Mouse (Mus musculus): ENCODE results near the gene Colec11. TPM values are rescaled to one million over a fixed set of nuclear protein-coding genes. Genes with fewer than 3 reads are reported as not detected.
A peak's percentile ranks its signal among the peaks of the same experiment; 100 is the strongest.

Colec11 gene
- total and polyA plus RNA-seq, 3 experiments = not detected

- in situ Hi-C loops (cut with MboI; ENCODE audit: low pct_ligation_motif_present, low pct_unique_long_range_greater_than_20kb, low sequenced_read_pairs) (no loop called here), dilution Hi-C loops (cut with MboI; ENCODE audit: extremely low pct_ligation_motif_present, extremely low pct_unique_long_range_greater_than_20kb, low sequenced_read_pairs) (no loop called here)
- H3K9ac ChIP-seq (ENCODE audit: insufficient read depth, low read depth) = no peak overlapping the region
- H3K79me2 ChIP-seq (replicated peaks; ENCODE audit: control insufficient read depth, extremely low read depth, insufficient read depth, poor library complexity, severe bottlenecking) = no peaks in the 10 kb centered on the region
- H3K4me1 ChIP-seq (ENCODE audit: control insufficient read depth in 1 of 2, insufficient read depth in 2 of 2) = peaks cover 0 to 15% of the 10 kb centered on the region in 2 experiments; a peak in 2 of 4 replicates
- H3K27me3 ChIP-seq (replicated peaks) = peaks cover 25% of the 10 kb centered on the region
- H3K27ac ChIP-seq (ENCODE audit: insufficient read depth, low read depth) = no peak overlapping the region
- no peak for TF ChIP-seq SIN3A (IDR thresholded peaks at IDR 0.05; ENCODE audit: low read length)
- H3K4me3 ChIP-seq (replicated peaks in 1 of 3; ENCODE audit: low read depth in 2 of 3, low read length in 2 of 3, poor library complexity in 1 of 3) = no peak overlapping the region
- DNase-seq (ENCODE audit: extremely low read depth) = no peak
- H3K9me3 ChIP-seq (replicated peaks; ENCODE audit: low read length) = no peaks in the 10 kb centered on the region
- H3K36me3 ChIP-seq (replicated peaks in 1 of 2; ENCODE audit: control insufficient read depth in 1 of 2, insufficient read depth in 1 of 2, low read length in 1 of 2) = peaks cover 7 to 14% of the 10 kb centered on the region in 2 experiments
- no peak overlapping the region for H3K4me2 ChIP-seq (ENCODE audit: insufficient read depth, low read depth, poor library complexity, severe bottlenecking)
Observed at GRCm38 (mm10) chr12:28624251-28624650, 1.1 kb upstream of the Colec11 start.

GRCm38 (mm10) chr12:28622641-28623040, 536 bp downstream of the Colec11 start:
- Histone ChIP-seq H3K36me3 (replicated peaks in 1 of 2; ENCODE audit: control insufficient read depth in 1 of 2, insufficient read depth in 1 of 2, low read length in 1 of 2) (no peaks in the 10 kb centered on the region), H3K4me3 (replicated peaks in 1 of 3; ENCODE audit: low read depth in 2 of 3, low read length in 2 of 3, poor library complexity in 1 of 3) (no peak overlapping the region), H3K4me1 (ENCODE audit: control insufficient read depth in 1 of 2, insufficient read depth in 2 of 2) (peaks cover 0 to 3% of the 10 kb centered on the region in 2 experiments; a peak in 1 of 4 replicates), H3K27me3 (replicated peaks) (peaks cover 29% of the 10 kb centered on the region), H3K9me3 (replicated peaks; ENCODE audit: low read length) (no peaks in the 10 kb centered on the region), H3K4me2 (ENCODE audit: insufficient read depth, low read depth, poor library complexity, severe bottlenecking) (no peak overlapping the region), H3K79me2 (replicated peaks; ENCODE audit: control insufficient read depth, extremely low read depth, insufficient read depth, poor library complexity, severe bottlenecking) (no peaks in the 10 kb centered on the region), H3K27ac (ENCODE audit: insufficient read depth, low read depth) (no peak overlapping the region), H3K9ac (ENCODE audit: insufficient read depth, low read depth) (no peak overlapping the region)
- in situ Hi-C loops (cut with MboI; ENCODE audit: low pct_ligation_motif_present, low pct_unique_long_range_greater_than_20kb, low sequenced_read_pairs) = no loop called here
- no peak for DNase-seq (ENCODE audit: extremely low read depth)
- TF ChIP-seq MAX (IDR thresholded peaks at IDR 0.05; ENCODE audit: low read length) = no peak
- no peak for TF ChIP-seq SMC3 (IDR thresholded peaks at IDR 0.05; ENCODE audit: low read depth, low read length)
- TF ChIP-seq IRF4 (IDR thresholded peaks at IDR 0.05; ENCODE audit: low read depth, low read length) = no peak
- TF ChIP-seq CTCF (conservative IDR thresholded peaks at IDR 0.05 in 1 of 2, IDR thresholded peaks at IDR 0.05 in 1 of 2; ENCODE audit: low read depth in 2 of 2, low read length in 2 of 2) = no peak
- no peak for TF ChIP-seq TCF12 (IDR thresholded peaks at IDR 0.05; ENCODE audit: low read depth, low read length)
- TF ChIP-seq ZKSCAN1 (IDR thresholded peaks at IDR 0.05; ENCODE audit: borderline replicate concordance, low read depth, low read length) = no peak
- TF ChIP-seq ELF1 (IDR thresholded peaks at IDR 0.05; ENCODE audit: low read depth, low read length) = no peak
- dilution Hi-C loops (cut with MboI; ENCODE audit: extremely low pct_ligation_motif_present, extremely low pct_unique_long_range_greater_than_20kb, low sequenced_read_pairs) = no loop called here

GRCm38 (mm10) chr12:28622167-28622532, 1.0 kb downstream of the Colec11 start:
- dilution Hi-C loops (cut with MboI; ENCODE audit: extremely low pct_ligation_motif_present, extremely low pct_unique_long_range_greater_than_20kb, low sequenced_read_pairs) = no loop called here
- H3K4me2 ChIP-seq (ENCODE audit: insufficient read depth, low read depth, poor library complexity, severe bottlenecking) = peak overlapping the region; percentile 45; the same call in 1 of the 2 replicates
- H3K9ac ChIP-seq (ENCODE audit: insufficient read depth, low read depth) = no peak overlapping the region

More at GRCm38 (mm10) chr12:28622167-28622532, 1.0 kb downstream of the Colec11 start:
- Histone ChIP-seq H3K4me1 (ENCODE audit: control insufficient read depth in 1 of 2, insufficient read depth in 2 of 2) (peaks cover 0 to 3% of the 10 kb centered on the region in 2 experiments; a peak in 1 of 4 replicates), H3K27me3 (replicated peaks) (peaks cover 34% of the 10 kb centered on the region), H3K9me3 (replicated peaks; ENCODE audit: low read length) (no peaks in the 10 kb centered on the region), H3K79me2 (replicated peaks; ENCODE audit: control insufficient read depth, extremely low read depth, insufficient read depth, poor library complexity, severe bottlenecking) (no peaks in the 10 kb centered on the region), H3K27ac (ENCODE audit: insufficient read depth, low read depth) (no peak overlapping the region), H3K4me3 (replicated peaks in 1 of 3; ENCODE audit: low read depth in 2 of 3, low read length in 2 of 3, poor library complexity in 1 of 3) (no peak overlapping the region), H3K36me3 (replicated peaks in 1 of 2; ENCODE audit: control insufficient read depth in 1 of 2, insufficient read depth in 1 of 2, low read length in 1 of 2) (no peaks in the 10 kb centered on the region)
- no peak for TF ChIP-seq ZKSCAN1 (IDR thresholded peaks at IDR 0.05; ENCODE audit: borderline replicate concordance, low read depth, low read length)
- TF ChIP-seq ZNF384 (IDR thresholded peaks at IDR 0.05; ENCODE audit: low read depth, low read length) = no peak
- TF ChIP-seq SMC3 (IDR thresholded peaks at IDR 0.05; ENCODE audit: low read depth, low read length) = no peak
- TF ChIP-seq USF1 (IDR thresholded peaks at IDR 0.05; ENCODE audit: low read depth, low read length) = no peak
- no peak for TF ChIP-seq NELFE (IDR thresholded peaks at IDR 0.05; ENCODE audit: low read depth, low read length)
- no peak for DNase-seq (ENCODE audit: extremely low read depth)
- in situ Hi-C loops (cut with MboI; ENCODE audit: low pct_ligation_motif_present, low pct_unique_long_range_greater_than_20kb, low sequenced_read_pairs) = no loop called here

Data from CH12.LX (cell line).